Mouse (Mus musculus): Measurements from ENCODE around the gene Rad21l. TPM values are rescaled to one million over a fixed set of nuclear protein-coding genes. Genes with fewer than 3 reads are reported as not detected.

The Rad21l gene
- polyA plus RNA-seq, 1 experiment from 2014 or later, result not detected

- ATAC-seq, result no peak
- Histone ChIP-seq H3K4me1 (replicated peaks; ENCODE audit: control insufficient read depth, insufficient read depth, low read length) (no peaks in the 10 kb centered on the region), H3K4me3 (ENCODE audit: low read depth, low read length) (no peak overlapping the region), H3K27ac (ENCODE audit: low read depth, low read length) (no peak overlapping the region), H3K9ac (ENCODE audit: low read depth, low read length) (no peak overlapping the region), H3K36me3 (ENCODE audit: control insufficient read depth, insufficient read depth) (no peaks in the 10 kb centered on the region), H3K27me3 (replicated peaks; ENCODE audit: control insufficient read depth, insufficient read depth, low read length) (no peaks in the 10 kb centered on the region), H3K9me3 (ENCODE audit: control insufficient read depth) (no peaks in the 10 kb centered on the region), H3K4me2 (replicated peaks; ENCODE audit: low read depth) (no peak overlapping the region)
- no peak for TF ChIP-seq CTCF (IDR thresholded peaks at IDR 0.05; ENCODE audit: low read depth)
- WGBS, result 26% methylated on average over 4 of the region's 4 CpGs
These were observed 66.2 kb downstream of the Rad21l start for GRCm38 (mm10) chr2:151602106-151602505.

GRCm38 (mm10) chr2:151598068-151598467 is 70.3 kb downstream of the Rad21l start:
- no peak for TF ChIP-seq CTCF (IDR thresholded peaks at IDR 0.05; ENCODE audit: low read depth)
- Histone ChIP-seq H3K36me3 (ENCODE audit: control insufficient read depth, insufficient read depth) (no peaks in the 10 kb centered on the region), H3K9ac (ENCODE audit: low read depth, low read length) (no peak overlapping the region), H3K27ac (ENCODE audit: low read depth, low read length) (no peak overlapping the region), H3K4me1 (replicated peaks; ENCODE audit: control insufficient read depth, insufficient read depth, low read length) (no peaks in the 10 kb centered on the region), H3K4me2 (replicated peaks; ENCODE audit: low read depth) (no peak overlapping the region), H3K4me3 (ENCODE audit: low read depth, low read length) (no peak overlapping the region), H3K27me3 (replicated peaks; ENCODE audit: control insufficient read depth, insufficient read depth, low read length) (no peaks in the 10 kb centered on the region), H3K9me3 (ENCODE audit: control insufficient read depth) (no peaks in the 10 kb centered on the region)
- WGBS, result 72% methylated on average over 2 of the region's 2 CpGs
- no peak for ATAC-seq

Other genes starting within 250 kb of the Rad21l start
- not detected in 2 replicates for gene 4921509C19Rik, start 192.4 kb downstream of the Rad21l start, polyA plus RNA-seq (2015; fragmentation: Nextera tagmentation; extraction: Ambion mirVana)
- gene Nsfl1c, start 174.4 kb downstream of the Rad21l start, polyA plus RNA-seq (2015; fragmentation: Nextera tagmentation; extraction: Ambion mirVana), result 92.8 and 99.3 TPM in 2 replicates
- gene Fkbp1a, start 126.0 kb downstream of the Rad21l start, polyA plus RNA-seq (2015; fragmentation: Nextera tagmentation; extraction: Ambion mirVana), result 370 and 377 TPM in 2 replicates
- 55.2 and 66.7 TPM in 2 replicates for gene Sdcbp2, start 95.9 kb downstream of the Rad21l start, polyA plus RNA-seq (2015; fragmentation: Nextera tagmentation; extraction: Ambion mirVana)
- 0.60 and 0.89 TPM in 2 replicates for gene Snph, start 35.9 kb downstream of the Rad21l start, polyA plus RNA-seq (2015; fragmentation: Nextera tagmentation; extraction: Ambion mirVana)
- gene Tmem74b, start 33.5 kb upstream of the Rad21l start, polyA plus RNA-seq (2015; fragmentation: Nextera tagmentation; extraction: Ambion mirVana), result 1.3 TPM in 2 replicates
- 36.0 and 36.6 TPM in 2 replicates for gene Psmf1, start 75.7 kb upstream of the Rad21l start, polyA plus RNA-seq (2015; fragmentation: Nextera tagmentation; extraction: Ambion mirVana)
- gene Rspo4, start 174.4 kb upstream of the Rad21l start, polyA plus RNA-seq (2015; fragmentation: Nextera tagmentation; extraction: Ambion mirVana), result not detected in 2 replicates
- 0.18 and 0.27 TPM in 2 replicates for gene Angpt4, start 242.7 kb upstream of the Rad21l start, polyA plus RNA-seq (2015; fragmentation: Nextera tagmentation; extraction: Ambion mirVana)